Comparison of ENCODE assay signal across 31 mouse cellular contexts in the genomic region with DNA sequence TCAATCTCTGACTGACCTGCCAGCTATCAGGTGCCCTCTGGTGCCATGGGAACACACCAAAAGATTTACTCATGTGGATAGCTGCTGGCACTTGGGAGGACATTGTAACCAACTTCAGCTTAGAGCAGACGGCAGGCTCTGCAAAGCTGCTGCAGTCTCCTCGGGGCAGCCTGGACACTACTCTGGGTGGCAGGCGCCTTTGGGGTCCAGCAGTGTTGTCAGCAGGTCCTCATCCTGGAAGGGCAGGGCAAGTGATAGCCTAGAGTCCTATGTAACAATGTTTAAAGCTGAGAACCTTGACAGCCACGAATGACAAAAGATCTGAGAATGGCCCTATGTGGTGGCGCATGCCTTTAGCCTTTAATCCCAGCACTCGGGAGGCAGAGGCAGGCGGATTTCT. TPM values are rescaled to one million over a fixed set of nuclear protein-coding genes. Genes with fewer than 3 reads are reported as not detected.
"Had no signal": no experiment of that assay in that cellular context is flagged by ENCODE, and none has a peak within 500 bp of the region (broad histone marks: within the 10 kb centered on the region; RNA-seq: fewer than 3 reads in every experiment).

No protein-coding gene starts in this region.

- H3K27me3 ChIP-seq: limb, embryonic 12.5 days; limb, embryonic 13.5 days; limb, embryonic 15.5 days; liver, embryonic 12.5 days; liver, embryonic 13.5 days; liver, embryonic 15.5 days; lung, embryonic 15.5 days; midbrain, embryonic 12.5 days; midbrain, embryonic 13.5 days; midbrain, embryonic 15.5 days; neural tube, embryonic 12.5 days had no signal

- H3K4me3 ChIP-seq: limb, embryonic 10.5 days; limb, embryonic 12.5 days; limb, embryonic 13.5 days; limb, embryonic 15.5 days; liver, embryonic 12.5 days; liver, embryonic 13.5 days; liver, embryonic 15.5 days; lung, embryonic 15.5 days; megakaryocyte, embryonic 14.5 days; midbrain, embryonic 10.5 days; midbrain, embryonic 12.5 days; midbrain, embryonic 13.5 days; midbrain, embryonic 15.5 days; myocyte; neural tube, embryonic 12.5 days had no signal

- H3K9me3 ChIP-seq: limb, embryonic 10.5 days; limb, embryonic 12.5 days; limb, embryonic 15.5 days; liver, embryonic 12.5 days; liver, embryonic 13.5 days; liver, embryonic 15.5 days; lung, embryonic 15.5 days; megakaryocyte, embryonic 14.5 days; midbrain, embryonic 10.5 days; midbrain, embryonic 12.5 days; midbrain, embryonic 13.5 days; midbrain, embryonic 15.5 days; neural tube, embryonic 12.5 days had no signal

- H3K27ac ChIP-seq: limb, embryonic 10.5 days; limb, embryonic 12.5 days; limb, embryonic 13.5 days; limb, embryonic 15.5 days; liver, embryonic 12.5 days; liver, embryonic 13.5 days; liver, embryonic 14.5 days; liver, embryonic 15.5 days; lung, embryonic 15.5 days; macrophage; midbrain, embryonic 10.5 days; midbrain, embryonic 12.5 days; midbrain, embryonic 13.5 days; midbrain, embryonic 15.5 days; neural tube, embryonic 12.5 days had no signal

- H3K4me1 ChIP-seq: limb, embryonic 10.5 days; limb, embryonic 12.5 days; limb, embryonic 13.5 days; limb, embryonic 15.5 days; midbrain, embryonic 10.5 days; midbrain, embryonic 12.5 days; midbrain, embryonic 15.5 days had no signal

RNA-seq across cellular contexts. Expression of a gene that starts 54.1 kb away (rescaled TPM):
- polyA plus RNA-seq: limb, embryonic 10.5 days; limb, embryonic 11.5 days; limb, embryonic 12.5 days; limb, embryonic 13.5 days; limb, embryonic 14.5 days; limb, embryonic 15.5 days; liver, adult 2 months; liver, embryonic 11.5 days; liver, embryonic 12.5 days; liver, embryonic 13.5 days; liver, embryonic 14.5 days; liver, embryonic 15.5 days; liver, embryonic 16.5 days; liver, postnatal 0 days; lung, adult 2 months; lung, embryonic 14.5 days; lung, embryonic 15.5 days; lung, embryonic 16.5 days; lung, postnatal 0 days; macrophage; midbrain, embryonic 10.5 days; midbrain, embryonic 11.5 days; midbrain, embryonic 12.5 days; midbrain, embryonic 13.5 days; midbrain, embryonic 15.5 days; midbrain, embryonic 16.5 days; midbrain, postnatal 0 days; myocyte; neural tube, embryonic 11.5 days; neural tube, embryonic 12.5 days had no signal
